Mouse (Mus musculus): ENCODE results near the gene Smarca2. TPM values are rescaled to one million over a fixed set of nuclear protein-coding genes. Genes with fewer than 3 reads are reported as not detected.
A peak's percentile ranks its signal among the peaks of the same experiment; 100 is the strongest.

The Smarca2 gene
- polyA plus RNA-seq (2015; fragmentation: Nextera tagmentation; extraction: Ambion mirVana), result 109 and 110 TPM in 2 replicates

GRCm38 (mm10) chr19:26604755-26605300, at the start of gene Smarca2:
Smarca2 (plus strand) TSS chr19:26605050.
- Histone ChIP-seq H3K27me3 (peaks cover 8% of the 10 kb centered on the region; the same call in 1 of the 2 replicates), H3K4me3 (peak within 1 kb of the TSS; percentile 82), H3K4me2 (peak within 1 kb of the TSS; percentile 97), H3K4me1 (replicated peaks) (peaks cover 24% of the 10 kb centered on the region), H3K9me3 (no peaks in the 10 kb centered on the region), H3K27ac (replicated peaks) (peak within 1 kb of the TSS; percentile 95), H3K36me3 (no peaks in the 10 kb centered on the region), H3K9ac (peak within 1 kb of the TSS; percentile 51)
- WGBS, result 0% methylated on average over 37 of the region's 45 CpGs
- ATAC-seq (ENCODE audit: low FRiP score, low read depth), result peak; percentile 98

- H3K4me3 ChIP-seq, result no peak overlapping the region
- no peak; the same call in 1 of the 2 replicates for ATAC-seq (ENCODE audit: low FRiP score, low read depth)
Measured at GRCm38 (mm10) chr19:26564850-26565249, 40.0 kb upstream of the Smarca2 start.

GRCm38 (mm10) chr19:26566109-26566508, 38.7 kb upstream of the Smarca2 start:
- ATAC-seq (ENCODE audit: low FRiP score, low read depth), result peak; percentile 42; the same call in 1 of the 2 replicates
- WGBS, result 63% methylated on average over 9 of the region's 9 CpGs
- H3K9me3 ChIP-seq, result no peaks in the 10 kb centered on the region
- 0 out of 2 replicates have a peak, but pooled peaks cover 9% of the 10 kb centered on the region for H3K4me1 ChIP-seq (replicated peaks)
- no peak overlapping the region for H3K9ac ChIP-seq
- no peak overlapping the region for H3K4me2 ChIP-seq
- no peaks in the 10 kb centered on the region for H3K36me3 ChIP-seq
- H3K27ac ChIP-seq (replicated peaks), result no peak overlapping the region
- H3K27me3 ChIP-seq, result no peaks in the 10 kb centered on the region
- H3K4me3 ChIP-seq, result no peak overlapping the region

More at GRCm38 (mm10) chr19:26564850-26565249, 40.0 kb upstream of the Smarca2 start:
- 0 out of 2 replicates have a peak, but pooled peaks cover 9% of the 10 kb centered on the region for H3K4me1 ChIP-seq (replicated peaks)
- H3K27me3 ChIP-seq, result no peaks in the 10 kb centered on the region
- H3K4me2 ChIP-seq, result no peak overlapping the region
- no peak overlapping the region for H3K9ac ChIP-seq
- WGBS, result 71% methylated on average over 2 of the region's 2 CpGs
- H3K36me3 ChIP-seq, result no peaks in the 10 kb centered on the region
- H3K27ac ChIP-seq (replicated peaks), result no peak overlapping the region
- no peaks in the 10 kb centered on the region for H3K9me3 ChIP-seq

GRCm38 (mm10) chr19:26568236-26568635, 36.6 kb upstream of the Smarca2 start:
- Histone ChIP-seq H3K9ac (no peak overlapping the region), H3K4me1 (replicated peaks) (0 out of 2 replicates have a peak, but pooled peaks cover 9% of the 10 kb centered on the region), H3K27me3 (no peaks in the 10 kb centered on the region), H3K36me3 (no peaks in the 10 kb centered on the region), H3K4me2 (no peak overlapping the region), H3K9me3 (no peaks in the 10 kb centered on the region), H3K4me3 (no peak overlapping the region), H3K27ac (replicated peaks) (no peak overlapping the region)
- ATAC-seq (ENCODE audit: low FRiP score, low read depth), result no peak
- WGBS, result 67% methylated on average over 5 of the region's 5 CpGs

DNA sequence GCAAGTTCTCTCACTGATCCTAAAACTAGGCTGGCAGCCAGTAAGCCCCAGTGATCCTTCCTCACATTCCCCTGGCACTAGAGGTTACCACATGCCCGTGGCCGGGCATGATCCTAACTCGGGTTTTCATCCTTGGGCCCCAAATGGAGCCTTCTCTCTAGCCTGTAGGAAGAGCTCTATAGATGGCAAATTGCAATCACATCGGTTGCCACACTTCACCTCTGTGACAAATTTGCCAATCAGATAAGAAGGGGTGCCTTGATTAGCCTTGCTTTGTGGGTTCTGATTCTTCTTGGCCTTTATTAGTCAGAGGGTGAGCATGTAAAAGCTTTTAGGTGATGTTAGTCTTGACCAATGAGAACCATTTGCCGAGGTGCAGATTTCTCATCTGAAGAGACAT, 35.9 kb upstream of the Smarca2 start:
- no peak overlapping the region for H3K4me3 ChIP-seq
- 0 out of 2 replicates have a peak, but pooled peaks cover 9% of the 10 kb centered on the region for H3K4me1 ChIP-seq (replicated peaks)
- ATAC-seq (ENCODE audit: low FRiP score, low read depth), result no peak
- WGBS, result 85% methylated on average over 5 of the region's 5 CpGs
- no peaks in the 10 kb centered on the region for H3K27me3 ChIP-seq
- no peaks in the 10 kb centered on the region for H3K9me3 ChIP-seq
- no peak overlapping the region for H3K27ac ChIP-seq (replicated peaks)
- no peak overlapping the region for H3K4me2 ChIP-seq
- no peaks in the 10 kb centered on the region for H3K36me3 ChIP-seq
- H3K9ac ChIP-seq, result no peak overlapping the region

- Histone ChIP-seq H3K27me3 (no peaks in the 10 kb centered on the region), H3K9ac (no peak overlapping the region), H3K4me2 (no peak overlapping the region), H3K36me3 (no peaks in the 10 kb centered on the region), H3K27ac (replicated peaks) (no peak overlapping the region), H3K4me3 (no peak overlapping the region), H3K4me1 (replicated peaks) (0 out of 2 replicates have a peak, but pooled peaks cover 9% of the 10 kb centered on the region), H3K9me3 (no peaks in the 10 kb centered on the region)
- no peak for ATAC-seq (ENCODE audit: low FRiP score, low read depth)
- WGBS, result 97% methylated on average over 1 of the region's 1 CpGs
Measured at GRCm38 (mm10) chr19:26569461-26569860, 35.4 kb upstream of the Smarca2 start.

GRCm38 (mm10) chr19:26579645-26580044, 25.2 kb upstream of the Smarca2 start:
- H3K9ac ChIP-seq, result no peak overlapping the region
- H3K4me1 ChIP-seq (replicated peaks), result no peaks in the 10 kb centered on the region
- 82% methylated on average over 5 of the region's 5 CpGs for WGBS
- no peak overlapping the region for H3K4me3 ChIP-seq
- no peaks in the 10 kb centered on the region for H3K9me3 ChIP-seq
- ATAC-seq (ENCODE audit: low FRiP score, low read depth), result no peak
- no peaks in the 10 kb centered on the region for H3K27me3 ChIP-seq
- no peak overlapping the region for H3K4me2 ChIP-seq
- no peaks in the 10 kb centered on the region for H3K36me3 ChIP-seq
- no peak overlapping the region for H3K27ac ChIP-seq (replicated peaks)

DNA sequence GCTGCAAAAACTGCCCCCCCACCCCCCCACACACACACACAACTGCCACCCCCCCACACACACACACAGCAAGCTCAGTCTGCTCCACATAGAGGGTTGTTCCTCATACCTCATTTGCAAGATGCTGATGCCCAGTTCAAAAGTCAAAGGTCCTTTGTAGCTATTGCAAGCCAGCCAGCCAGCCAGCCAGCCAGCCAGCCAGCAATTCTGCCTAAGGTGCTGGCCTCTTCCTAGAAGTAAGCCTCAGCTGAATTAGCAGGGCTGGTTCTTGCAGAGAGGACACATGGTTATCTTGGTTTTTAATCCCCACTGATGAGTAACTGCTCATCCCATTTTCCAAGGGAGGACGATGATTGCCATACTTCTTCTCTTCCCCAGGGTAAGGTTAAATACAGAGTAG, 24.8 kb upstream of the Smarca2 start:
- Histone ChIP-seq H3K9ac (no peak overlapping the region), H3K36me3 (no peaks in the 10 kb centered on the region), H3K9me3 (no peaks in the 10 kb centered on the region), H3K27ac (replicated peaks) (no peak overlapping the region), H3K27me3 (no peaks in the 10 kb centered on the region), H3K4me1 (replicated peaks) (no peaks in the 10 kb centered on the region), H3K4me2 (no peak overlapping the region), H3K4me3 (no peak overlapping the region)
- no peak for ATAC-seq (ENCODE audit: low FRiP score, low read depth)
- 88% methylated on average over 1 of the region's 1 CpGs for WGBS

- Histone ChIP-seq H3K4me3 (no peak overlapping the region), H3K4me2 (no peak overlapping the region), H3K36me3 (no peaks in the 10 kb centered on the region), H3K9me3 (no peaks in the 10 kb centered on the region), H3K27ac (replicated peaks) (no peak overlapping the region), H3K27me3 (no peaks in the 10 kb centered on the region), H3K4me1 (replicated peaks) (no peaks in the 10 kb centered on the region), H3K9ac (no peak overlapping the region)
- ATAC-seq (ENCODE audit: low FRiP score, low read depth), result no peak
Measured at GRCm38 (mm10) chr19:26594661-26595060, 10.2 kb upstream of the Smarca2 start.

DNA sequence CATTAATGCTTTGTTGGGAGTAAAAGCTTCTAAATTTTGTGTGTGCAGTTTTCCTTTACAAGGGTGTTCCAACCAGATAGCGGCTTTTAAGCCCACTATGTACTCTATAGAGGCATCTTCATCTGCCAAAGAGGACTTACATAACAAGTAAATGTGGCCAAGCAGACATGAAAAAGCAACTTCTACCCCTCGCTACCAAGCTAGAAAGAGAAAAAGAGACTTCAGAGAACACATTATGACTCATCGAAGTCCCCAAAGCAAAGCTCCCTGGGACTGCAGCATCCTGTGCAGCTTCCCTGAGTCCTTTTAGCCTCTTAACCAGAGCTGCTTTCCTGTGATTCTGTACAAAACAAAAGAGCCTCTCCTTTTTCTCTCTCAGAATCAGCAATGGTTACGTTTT, 3.4 kb upstream of the Smarca2 start:
- no peaks in the 10 kb centered on the region for H3K36me3 ChIP-seq
- H3K4me1 ChIP-seq (replicated peaks), result peaks cover 11% of the 10 kb centered on the region; the same call in 1 of the 2 replicates
- H3K9ac ChIP-seq, result no peak overlapping the region
- H3K27ac ChIP-seq (replicated peaks), result no peak overlapping the region
- WGBS, result 74% methylated on average over 4 of the region's 4 CpGs
- no peak for ATAC-seq (ENCODE audit: low FRiP score, low read depth)
- no peak overlapping the region for H3K4me2 ChIP-seq
- peaks cover 5% of the 10 kb centered on the region; the same call in 1 of the 2 replicates for H3K27me3 ChIP-seq
- no peaks in the 10 kb centered on the region for H3K9me3 ChIP-seq
- no peak overlapping the region for H3K4me3 ChIP-seq

GRCm38 (mm10) chr19:26603296-26603860, 1.5 kb upstream of the Smarca2 start:
- Histone ChIP-seq H3K36me3 (no peaks in the 10 kb centered on the region), H3K27ac (replicated peaks) (no peak overlapping the region; the same call in 1 of the 2 replicates), H3K4me2 (peak overlapping the region; percentile 97), H3K4me3 (no peak overlapping the region), H3K9me3 (no peaks in the 10 kb centered on the region), H3K27me3 (peaks cover 5% of the 10 kb centered on the region; the same call in 1 of the 2 replicates), H3K4me1 (replicated peaks) (peaks cover 20% of the 10 kb centered on the region), H3K9ac (no peak overlapping the region)
- WGBS, result 52% methylated on average over 2 of the region's 2 CpGs
- ATAC-seq (ENCODE audit: low FRiP score, low read depth), result no peak

GRCm38 (mm10) chr19:26603906-26604754, 720 bp upstream of the Smarca2 start:
- H3K4me1 ChIP-seq (replicated peaks), result peaks cover 24% of the 10 kb centered on the region
- peaks cover 8% of the 10 kb centered on the region; the same call in 1 of the 2 replicates for H3K27me3 ChIP-seq
- peak overlapping the region; percentile 82 for H3K4me3 ChIP-seq
- peak overlapping the region; percentile 95 for H3K27ac ChIP-seq (replicated peaks)
- H3K4me2 ChIP-seq, result peak overlapping the region; percentile 97
- no peaks in the 10 kb centered on the region for H3K9me3 ChIP-seq
- WGBS, result 3% methylated on average over 36 of the region's 36 CpGs
- H3K9ac ChIP-seq, result peak overlapping the region; percentile 51
- ATAC-seq (ENCODE audit: low FRiP score, low read depth), result peak; percentile 73
- H3K36me3 ChIP-seq, result no peaks in the 10 kb centered on the region

Measured in hindbrain, embryonic 15.5 days (tissue).